Mouse (Mus musculus): Measurements from ENCODE around the gene Mrps35. TPM values are rescaled to one million over a fixed set of nuclear protein-coding genes. Genes with fewer than 3 reads are reported as not detected.

Mrps35 gene
- polyA plus RNA-seq (2015; fragmentation: Illumina TruSeq; extraction: RNeasy Lipid Tissue Mini Kit (QIAGEN cat#74804); ENCODE audit: insufficient read depth, low replicate concordance) = 42.5 TPM

DNA sequence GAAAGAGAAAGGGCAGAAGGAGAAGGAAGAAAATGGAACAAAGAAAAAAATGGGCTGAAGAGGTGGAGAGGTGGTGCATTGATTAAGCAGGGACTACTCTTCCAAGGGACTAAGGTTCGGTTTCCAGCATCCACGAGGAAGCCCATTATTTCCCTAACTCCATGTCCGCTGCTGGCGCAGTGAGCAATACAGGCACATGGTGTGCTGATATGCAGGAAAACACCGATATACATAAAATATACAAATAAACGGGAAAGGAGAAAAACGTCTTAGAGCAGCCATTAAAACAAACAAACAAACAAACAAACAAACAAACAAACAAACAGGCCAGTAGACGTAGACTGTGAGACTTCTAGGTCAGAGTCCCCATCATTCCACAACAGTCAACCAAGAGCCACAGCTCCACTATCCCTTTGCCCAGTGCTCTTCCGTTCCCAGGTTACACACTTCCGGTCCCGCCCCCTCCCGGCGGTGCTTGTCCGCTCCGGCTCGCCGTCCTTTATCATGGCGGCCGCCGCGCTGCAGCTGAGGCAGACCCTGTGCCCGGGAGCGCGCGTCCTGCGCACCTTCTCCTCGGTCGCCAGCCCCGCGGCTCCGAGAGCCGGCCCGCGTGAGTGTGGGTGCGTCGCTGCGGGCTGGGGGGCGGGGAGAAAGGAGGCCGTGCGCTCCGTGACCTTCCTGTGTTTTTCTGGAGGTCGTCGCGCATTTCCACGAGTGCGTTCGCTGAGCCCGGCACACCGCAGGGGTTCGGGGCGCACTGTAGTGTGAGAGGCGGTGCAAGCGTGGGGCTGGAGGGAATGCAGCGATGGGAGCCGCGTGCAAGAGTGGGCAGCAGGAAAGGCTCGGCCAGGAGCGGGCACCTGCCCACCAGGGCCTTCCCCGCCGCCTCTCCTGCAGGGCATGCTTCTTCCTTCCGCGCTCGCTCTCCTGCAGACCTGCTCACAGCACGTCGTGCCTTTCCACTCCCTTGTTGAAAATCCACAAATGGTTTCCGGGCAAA is at the start of gene Mrps35:
TSS of gene Mrps35 (plus strand) at position 474 of the 1,000 bp plus-strand sequence.

DNA sequence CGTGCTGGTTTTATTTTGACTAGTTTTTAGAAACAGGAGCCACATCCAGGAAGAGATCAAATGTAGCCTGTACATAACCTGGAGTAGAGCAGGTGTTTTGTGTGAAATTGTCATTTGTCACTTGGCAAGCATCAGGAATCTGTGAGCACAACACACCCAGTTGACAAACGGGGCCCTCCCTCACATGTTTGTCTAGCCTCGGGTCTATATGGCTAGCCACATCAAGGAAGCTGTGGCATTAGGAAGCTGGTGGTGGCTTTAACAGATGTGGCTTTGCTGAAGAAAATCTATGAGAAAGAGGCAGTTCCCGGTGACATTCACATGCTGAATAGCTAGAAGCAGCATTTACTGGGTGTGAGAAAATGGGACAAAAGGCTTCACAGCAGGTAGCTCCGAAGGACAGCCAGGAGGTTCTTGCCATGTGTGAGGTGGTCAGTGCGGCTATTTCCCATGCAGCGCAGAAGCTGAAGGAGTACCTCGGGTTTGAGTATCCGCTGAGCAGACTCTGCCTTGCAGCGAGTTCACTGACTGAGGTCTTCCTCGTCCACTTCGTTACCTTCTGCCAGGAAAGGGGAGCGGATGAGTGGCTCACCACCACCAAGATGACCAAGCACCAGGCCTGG is 10.2 kb upstream of the Mrps35 start, which contains the start of gene Rep15:
TSS of gene Rep15 (plus strand) at position 282 of the 623 bp plus-strand sequence.

GRCm38 (mm10) chr6:147086594-147087225 is 44.1 kb downstream of the Mrps35 start, which contains the start of gene Mansc4:
Gene Mansc4 (minus strand): TSS chr6:147087032.

DNA sequence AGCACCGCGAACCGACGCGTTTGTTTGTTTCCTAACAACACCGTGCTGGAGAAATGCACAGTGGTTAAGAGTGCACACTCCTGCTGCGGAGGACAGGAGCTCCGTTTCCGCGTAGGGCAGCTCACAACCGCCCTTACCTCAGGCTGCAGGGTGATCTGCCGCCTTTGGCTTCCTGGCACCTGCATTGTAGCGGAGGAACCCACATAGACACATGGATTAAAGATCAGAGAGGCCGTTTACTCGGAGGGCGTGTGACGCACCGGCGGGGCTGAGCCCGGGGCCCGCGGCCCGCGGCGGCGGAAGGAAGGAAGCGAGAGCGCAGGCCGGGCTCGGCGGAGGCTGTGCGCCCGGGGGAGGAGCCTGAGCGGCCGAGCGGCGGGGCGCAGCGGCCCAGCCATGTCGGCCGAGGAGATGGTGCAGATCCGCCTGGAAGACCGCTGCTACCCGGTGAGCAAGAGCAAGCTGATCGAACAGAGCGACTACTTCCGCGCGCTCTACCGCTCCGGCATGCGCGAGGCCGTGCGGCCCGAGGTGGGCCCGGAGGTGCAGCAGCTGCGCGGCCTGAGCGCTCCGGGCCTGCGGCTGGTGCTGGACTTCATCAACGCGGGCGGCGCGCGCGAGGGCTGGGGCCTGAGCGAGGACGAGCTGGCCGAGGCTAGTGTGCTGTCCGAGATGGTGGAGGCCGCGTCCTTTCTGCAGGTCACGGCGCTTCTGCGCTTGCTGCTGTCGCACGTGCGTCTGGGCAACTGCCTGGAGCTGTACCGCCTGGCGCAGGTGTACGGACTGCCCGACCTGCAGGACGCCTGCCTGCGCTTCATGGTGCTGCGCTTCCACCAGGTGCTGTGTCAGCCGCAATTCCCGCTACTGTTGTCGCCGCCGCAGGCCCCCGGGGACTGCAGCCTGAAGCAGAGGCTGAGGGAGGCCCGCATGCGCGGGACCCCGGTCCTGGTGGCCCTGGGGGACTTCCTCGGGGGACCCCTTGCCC is 48.9 kb downstream of the Mrps35 start, which contains the start of gene Klhl42:
TSS of gene Klhl42 (plus strand) at position 244 of the 985 bp plus-strand sequence.

Other genes starting within 250 kb of the Mrps35 start
- 2.6 TPM for gene Arntl2, start 246.7 kb upstream of the Mrps35 start, polyA plus RNA-seq (2015; fragmentation: Illumina TruSeq; extraction: RNeasy Lipid Tissue Mini Kit (QIAGEN cat#74804); ENCODE audit: insufficient read depth, low replicate concordance)
- not detected for gene Smco2, start 192.7 kb upstream of the Mrps35 start, polyA plus RNA-seq (2015; fragmentation: Illumina TruSeq; extraction: RNeasy Lipid Tissue Mini Kit (QIAGEN cat#74804); ENCODE audit: insufficient read depth, low replicate concordance)
- 36.4 TPM for gene Ppfibp1, start 154.3 kb upstream of the Mrps35 start, polyA plus RNA-seq (2015; fragmentation: Illumina TruSeq; extraction: RNeasy Lipid Tissue Mini Kit (QIAGEN cat#74804); ENCODE audit: insufficient read depth, low replicate concordance)
- gene 1700034J05Rik, start 88.3 kb upstream of the Mrps35 start, polyA plus RNA-seq (2015; fragmentation: Illumina TruSeq; extraction: RNeasy Lipid Tissue Mini Kit (QIAGEN cat#74804); ENCODE audit: insufficient read depth, low replicate concordance) = not detected
- gene Rep15, start 10.2 kb upstream of the Mrps35 start, polyA plus RNA-seq (2015; fragmentation: Illumina TruSeq; extraction: RNeasy Lipid Tissue Mini Kit (QIAGEN cat#74804); ENCODE audit: insufficient read depth, low replicate concordance) = 0.37 TPM
- gene Mansc4, start 44.3 kb downstream of the Mrps35 start, polyA plus RNA-seq (2015; fragmentation: Illumina TruSeq; extraction: RNeasy Lipid Tissue Mini Kit (QIAGEN cat#74804); ENCODE audit: insufficient read depth, low replicate concordance) = 0.36 TPM
- 20.3 TPM for gene Klhl42, start 48.6 kb downstream of the Mrps35 start, polyA plus RNA-seq (2015; fragmentation: Illumina TruSeq; extraction: RNeasy Lipid Tissue Mini Kit (QIAGEN cat#74804); ENCODE audit: insufficient read depth, low replicate concordance)
- gene Pthlh, start 221.4 kb downstream of the Mrps35 start, polyA plus RNA-seq (2015; fragmentation: Illumina TruSeq; extraction: RNeasy Lipid Tissue Mini Kit (QIAGEN cat#74804); ENCODE audit: insufficient read depth, low replicate concordance) = 1.7 TPM